Mouse (Mus musculus) ES-E14 (cell line): ENCODE results near the gene Nmur1.

Experiments
- CHD2 ChIP-seq: IDR thresholded peaks from 2 replicates; pipeline ENCODE4 v1.6.1; 2014; ENCODE audit warnings: mild to moderate bottlenecking, low read depth, low read length, inconsistent platforms
- HCFC1 ChIP-seq: IDR thresholded peaks from 2 replicates; pipeline ENCODE4 v1.6.1; 2012; ENCODE audit warnings: low read length, inconsistent platforms, borderline replicate concordance; ENCODE audit not compliant: insufficient read depth
- MAFK ChIP-seq: IDR thresholded peaks from 2 replicates; pipeline ENCODE4 v1.6.1; 2014; ENCODE audit warnings: mild to moderate bottlenecking, low read depth, low read length, inconsistent platforms; ENCODE audit not compliant: insufficient read depth
- ZC3H11A ChIP-seq: IDR thresholded peaks from 2 replicates; pipeline ENCODE4 v1.6.1; 2012; ENCODE audit warnings: low read depth, mild to moderate bottlenecking, inconsistent platforms, low read length, borderline replicate concordance

GRCm38 (mm10) chr1:86406313-86406712 is 19.7 kb downstream of the Nmur1 start:
- TF ChIP-seq CHD2 = no peak
- TF ChIP-seq ZC3H11A = no peak
- TF ChIP-seq HCFC1 = no peak
- no peak for TF ChIP-seq MAFK
